Mouse (Mus musculus): ENCODE results near the gene Bcor. TPM values are rescaled to one million over a fixed set of nuclear protein-coding genes. Genes with fewer than 3 reads are reported as not detected.

Bcor gene
- polyA plus RNA-seq, 1 experiment: 15.8 TPM

GRCm38 (mm10) chrX:12090871-12091404 is 69.2 kb downstream of the Bcor start:
- no peak for TF ChIP-seq CTCF (IDR thresholded peaks at IDR 0.05; ENCODE audit: insufficient read depth, low read length)
- TF ChIP-seq POLR2A (IDR thresholded peaks at IDR 0.05; ENCODE audit: borderline replicate concordance, extremely low read depth, low read depth, low read length): no peak
- WGBS: 2% methylated on average over 46 of the region's 47 CpGs
- Histone ChIP-seq H3K4me3 (replicated peaks; ENCODE audit: extremely low read depth, low read depth, low read length) (peak overlapping the region; percentile 50), H3K4me1 (ENCODE audit: control insufficient read depth, insufficient read depth, low read length) (peaks cover 15% of the 10 kb centered on the region)
- peak; percentile 64 for DNase-seq

DNA sequence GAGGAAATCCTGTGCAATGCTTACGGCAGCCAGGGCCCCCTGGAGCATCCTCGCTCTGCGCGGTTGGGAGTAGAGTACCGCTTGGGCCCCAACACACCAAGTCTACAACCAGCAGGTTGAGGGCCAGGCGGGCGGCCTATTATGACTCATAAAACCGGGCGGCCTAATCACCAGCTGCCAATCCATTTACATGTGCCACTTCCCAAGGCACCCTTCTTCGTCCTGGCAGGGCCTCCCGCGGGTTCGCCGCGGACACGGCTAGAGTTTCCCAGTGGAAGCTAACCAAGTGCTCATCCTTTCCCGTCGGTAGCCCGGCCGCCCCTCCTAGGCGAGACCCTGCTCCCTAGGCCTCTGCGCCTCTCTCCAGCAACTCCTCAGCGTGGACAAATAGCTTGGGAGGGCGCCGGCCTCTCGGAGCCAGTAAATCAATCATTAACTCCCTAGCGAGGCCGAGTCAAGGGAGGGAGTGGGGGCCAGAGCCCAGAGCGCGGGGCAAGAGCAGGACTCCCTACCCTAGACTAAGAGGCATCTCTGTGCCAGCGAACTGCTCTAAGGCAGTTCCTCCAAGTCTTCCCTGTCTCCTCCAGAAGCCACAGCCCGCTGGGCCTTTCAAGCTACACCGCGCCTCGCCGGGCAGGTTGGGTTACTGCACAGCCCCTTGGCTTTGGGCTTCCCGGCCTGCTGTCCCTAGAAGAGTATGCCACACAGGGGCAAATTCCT is 69.8 kb downstream of the Bcor start:
- WGBS: 14% methylated on average over 37 of the region's 37 CpGs
- no peak overlapping the region for H3K4me3 ChIP-seq (replicated peaks; ENCODE audit: extremely low read depth, low read depth, low read length)
- TF ChIP-seq POLR2A (IDR thresholded peaks at IDR 0.05; ENCODE audit: borderline replicate concordance, extremely low read depth, low read depth, low read length) (no peak), CTCF (IDR thresholded peaks at IDR 0.05; ENCODE audit: insufficient read depth, low read length) (no peak)
- H3K4me1 ChIP-seq (ENCODE audit: control insufficient read depth, insufficient read depth, low read length): peaks cover 15% of the 10 kb centered on the region
- peak; percentile 45 for DNase-seq

GRCm38 (mm10) chrX:12089353-12090081 is 70.6 kb downstream of the Bcor start:
- whole genome bisulfite sequencing: 10% methylated on average over 52 of the region's 52 CpGs
- Histone ChIP-seq H3K4me3 (replicated peaks; ENCODE audit: extremely low read depth, low read depth, low read length) (no peak overlapping the region), H3K4me1 (ENCODE audit: control insufficient read depth, insufficient read depth, low read length) (peaks cover 15% of the 10 kb centered on the region)
- TF ChIP-seq CTCF (IDR thresholded peaks at IDR 0.05; ENCODE audit: insufficient read depth, low read length): no peak
- no peak for TF ChIP-seq POLR2A (IDR thresholded peaks at IDR 0.05; ENCODE audit: borderline replicate concordance, extremely low read depth, low read depth, low read length)
- DNase-seq: no peak

DNA sequence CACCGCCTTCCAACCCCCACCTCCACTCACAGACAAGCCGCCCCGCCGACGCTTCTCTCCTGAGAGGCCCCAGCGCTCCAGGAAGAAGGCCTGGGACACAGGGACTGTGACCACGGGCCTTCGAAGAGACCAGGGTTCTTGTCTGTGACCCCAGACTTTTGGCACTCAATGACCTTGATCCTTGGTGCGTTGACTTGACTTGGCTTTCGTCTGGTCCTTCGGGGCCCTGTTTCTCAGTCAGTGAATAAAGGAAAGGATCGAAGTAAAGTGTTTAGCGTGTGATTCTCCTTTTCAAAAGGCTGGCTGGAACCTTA is 71.2 kb downstream of the Bcor start:
- TF ChIP-seq CTCF (IDR thresholded peaks at IDR 0.05; ENCODE audit: insufficient read depth, low read length) (no peak), POLR2A (IDR thresholded peaks at IDR 0.05; ENCODE audit: borderline replicate concordance, extremely low read depth, low read depth, low read length) (no peak)
- peaks cover 15% of the 10 kb centered on the region for H3K4me1 ChIP-seq (ENCODE audit: control insufficient read depth, insufficient read depth, low read length)
- WGBS: 7% methylated on average over 12 of the region's 13 CpGs
- no peak for DNase-seq
- H3K4me3 ChIP-seq (replicated peaks; ENCODE audit: extremely low read depth, low read depth, low read length): peak overlapping the region; percentile 19

DNA sequence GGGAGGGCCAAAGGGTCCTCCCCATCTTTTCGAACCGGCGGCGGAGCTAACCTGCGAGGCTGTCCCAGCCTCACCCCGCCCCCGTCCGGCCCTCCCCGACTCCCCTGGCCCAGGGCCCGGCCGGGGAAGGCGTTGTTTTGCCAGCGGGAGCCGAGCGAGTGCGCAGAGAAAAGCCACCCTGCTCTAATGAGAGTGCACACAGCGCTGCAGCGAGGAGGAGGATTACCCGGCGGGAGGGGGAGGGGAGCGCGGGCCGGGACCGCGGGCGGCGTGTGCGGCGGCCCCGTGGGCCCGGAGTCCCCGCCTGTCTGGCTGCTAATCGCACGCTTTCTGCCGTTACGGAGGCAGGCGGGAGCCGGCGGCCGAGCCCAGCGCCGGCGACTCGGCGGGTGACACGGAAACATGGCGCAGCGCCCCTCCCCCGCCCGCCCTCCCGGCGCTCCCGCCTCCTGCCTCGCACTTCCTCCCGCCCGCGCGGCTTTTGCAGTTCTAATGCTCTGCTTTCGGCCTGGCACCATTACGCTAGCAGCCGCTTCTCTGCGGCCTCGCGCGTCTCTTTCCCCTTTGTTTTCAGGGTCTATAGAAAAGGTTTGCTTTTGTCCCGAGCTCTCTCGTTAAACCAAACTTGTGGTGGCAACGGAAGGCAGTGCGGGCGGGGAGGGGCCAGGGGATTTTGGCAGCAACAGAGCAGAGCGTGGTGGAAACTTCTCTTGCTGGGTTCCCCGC is 71.7 kb downstream of the Bcor start:
- WGBS: 5% methylated on average over 70 of the region's 72 CpGs
- H3K4me1 ChIP-seq (ENCODE audit: control insufficient read depth, insufficient read depth, low read length): peaks cover 15% of the 10 kb centered on the region
- H3K4me3 ChIP-seq (replicated peaks; ENCODE audit: extremely low read depth, low read depth, low read length): peak overlapping the region; percentile 74
- DNase-seq: peak; percentile 73
- TF ChIP-seq POLR2A (IDR thresholded peaks at IDR 0.05; ENCODE audit: borderline replicate concordance, extremely low read depth, low read depth, low read length) (peak; percentile 49; the same call in 1 of the 2 replicates), CTCF (IDR thresholded peaks at IDR 0.05; ENCODE audit: insufficient read depth, low read length) (no peak)

DNA sequence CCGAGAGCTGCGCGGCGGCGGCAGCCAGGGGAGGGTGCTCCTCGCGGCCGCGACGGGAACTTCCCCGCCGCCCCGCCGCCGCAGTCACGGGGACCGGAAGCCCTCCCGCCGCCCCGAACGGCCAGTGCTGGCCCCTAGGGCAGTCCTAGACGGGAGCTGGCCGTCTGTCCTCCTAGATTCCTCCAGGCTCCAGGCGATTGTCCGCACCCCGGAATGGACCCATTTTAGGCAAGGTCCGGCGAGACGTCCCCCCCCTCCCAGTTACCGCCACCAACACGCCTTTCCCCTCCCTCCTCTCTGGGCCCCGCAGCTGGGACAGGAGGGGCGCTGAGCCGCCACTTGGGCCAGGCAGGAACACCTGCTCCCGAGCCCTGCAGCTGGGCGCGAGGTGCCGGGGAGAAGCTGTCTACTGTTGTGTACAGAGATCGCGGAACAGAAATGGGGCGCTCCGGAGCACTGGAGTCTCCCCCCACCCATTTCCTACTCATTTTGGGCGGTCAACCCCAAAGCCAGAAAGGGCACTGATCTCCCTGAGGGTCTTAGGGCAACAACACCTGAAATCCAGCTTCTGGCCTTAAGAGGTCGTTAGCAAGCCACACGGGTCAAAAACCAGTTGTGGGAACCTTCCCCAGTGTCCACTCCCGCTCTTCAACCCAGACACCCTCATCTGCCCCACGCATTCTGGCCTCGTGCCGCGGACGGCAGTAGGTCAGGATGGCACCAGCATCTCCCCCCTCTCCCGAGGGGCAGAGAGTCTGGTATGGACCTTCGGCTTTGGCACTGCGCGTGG is 72.4 kb downstream of the Bcor start:
- 6% methylated on average over 55 of the region's 55 CpGs for WGBS
- Histone ChIP-seq H3K4me1 (ENCODE audit: control insufficient read depth, insufficient read depth, low read length) (peaks cover 15% of the 10 kb centered on the region), H3K4me3 (replicated peaks; ENCODE audit: extremely low read depth, low read depth, low read length) (peak overlapping the region; percentile 74)
- TF ChIP-seq POLR2A (IDR thresholded peaks at IDR 0.05; ENCODE audit: borderline replicate concordance, extremely low read depth, low read depth, low read length): 0 out of 2 replicates have a peak, but pooled peaks have one; percentile 32
- TF ChIP-seq CTCF (IDR thresholded peaks at IDR 0.05; ENCODE audit: insufficient read depth, low read length): no peak
- DNase-seq: peak; percentile 69

- peak; percentile 61 for DNase-seq
- Histone ChIP-seq H3K4me1 (ENCODE audit: control insufficient read depth, insufficient read depth, low read length) (peaks cover 15% of the 10 kb centered on the region), H3K4me3 (replicated peaks; ENCODE audit: extremely low read depth, low read depth, low read length) (peak overlapping the region; percentile 74)
- no peak for TF ChIP-seq POLR2A (IDR thresholded peaks at IDR 0.05; ENCODE audit: borderline replicate concordance, extremely low read depth, low read depth, low read length)
- no peak for TF ChIP-seq CTCF (IDR thresholded peaks at IDR 0.05; ENCODE audit: insufficient read depth, low read length)
- WGBS: 4% methylated on average over 67 of the region's 70 CpGs
Observed at GRCm38 (mm10) chrX:12086674-12087510, 73.3 kb downstream of the Bcor start.

DNA sequence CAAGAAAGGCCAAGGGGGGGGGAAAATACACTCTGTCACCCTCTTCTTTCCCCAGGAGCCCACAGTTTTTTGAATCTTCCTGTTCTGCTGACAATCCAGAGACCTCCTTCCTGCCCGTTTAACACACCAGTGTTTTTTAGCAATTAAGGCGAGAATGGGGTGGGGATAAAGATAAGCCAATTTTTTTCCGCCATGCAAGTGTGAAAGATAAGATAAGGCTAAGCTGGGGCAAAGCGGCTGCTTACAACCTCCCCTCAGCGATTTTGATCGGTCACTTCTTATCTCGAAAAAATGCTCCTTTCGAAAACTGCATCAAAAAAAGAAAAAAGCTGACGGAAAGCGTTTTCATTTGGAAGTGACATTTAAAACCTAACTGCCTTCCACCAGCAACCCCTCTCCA is 74.2 kb downstream of the Bcor start:
- peaks cover 18% of the 10 kb centered on the region for H3K4me1 ChIP-seq (ENCODE audit: control insufficient read depth, insufficient read depth, low read length)
- H3K4me3 ChIP-seq (replicated peaks; ENCODE audit: extremely low read depth, low read depth, low read length): no peak overlapping the region
- no peak for DNase-seq
- no peak for TF ChIP-seq POLR2A (IDR thresholded peaks at IDR 0.05; ENCODE audit: borderline replicate concordance, extremely low read depth, low read depth, low read length)
- TF ChIP-seq CTCF (IDR thresholded peaks at IDR 0.05; ENCODE audit: insufficient read depth, low read length): no peak
- 37% methylated on average over 10 of the region's 10 CpGs for WGBS

Data from lung, adult 2 months (tissue).